Mouse (Mus musculus): ENCODE results near the gene Krt80. TPM values are rescaled to one million over a fixed set of nuclear protein-coding genes. Genes with fewer than 3 reads are reported as not detected.
A peak's percentile ranks its signal among the peaks of the same experiment; 100 is the strongest.

Gene Krt80
- polyA plus RNA-seq, 1 experiment, result 10.1 TPM

DNA sequence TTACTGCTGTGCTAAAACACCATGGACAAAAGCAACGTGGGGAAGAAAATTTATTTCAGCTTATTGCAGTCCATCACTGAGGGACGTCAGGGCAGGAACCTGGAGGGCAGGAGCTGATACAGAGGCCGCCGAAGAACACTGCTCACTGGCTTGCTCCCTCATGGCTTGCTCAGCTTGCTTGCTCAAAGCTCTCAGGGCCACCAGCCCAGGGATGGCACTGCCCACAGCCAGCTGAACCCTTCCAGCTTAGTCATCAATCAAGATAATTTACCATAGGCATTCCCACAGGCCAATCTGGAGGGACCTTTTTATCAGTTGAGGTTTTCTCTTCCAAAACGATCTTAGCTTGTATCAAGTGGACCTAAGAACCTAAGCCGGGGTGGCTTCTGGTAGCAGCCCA, 58.0 kb downstream of the Krt80 start:
- H3ac ChIP-seq (ENCODE audit: control insufficient read depth, insufficient read length, low read depth), result no peak overlapping the region
- peaks cover 5% of the 10 kb centered on the region for H3K27me3 ChIP-seq (ENCODE audit: control insufficient read depth, insufficient read depth, insufficient read length)
- H3K36me3 ChIP-seq (ENCODE audit: control insufficient read depth, insufficient read depth), result no peaks in the 10 kb centered on the region
- H3K79me3 ChIP-seq (ENCODE audit: low read depth), result no peaks in the 10 kb centered on the region
- H3K79me2 ChIP-seq (ENCODE audit: control insufficient read depth, insufficient read depth), result no peaks in the 10 kb centered on the region
- no peak overlapping the region for H3K4me3 ChIP-seq (ENCODE audit: insufficient read depth, poor library complexity, severe bottlenecking)
- TF ChIP-seq USF1 (IDR thresholded peaks at IDR 0.05; ENCODE audit: low read depth) (no peak), MYOD1 (IDR thresholded peaks at IDR 0.05; ENCODE audit: control insufficient read depth, insufficient read length, low read depth) (peak; percentile 26), FOSL1 (IDR thresholded peaks at IDR 0.05; ENCODE audit: insufficient read depth, low read length, poor library complexity, severe bottlenecking) (no peak)

DNA sequence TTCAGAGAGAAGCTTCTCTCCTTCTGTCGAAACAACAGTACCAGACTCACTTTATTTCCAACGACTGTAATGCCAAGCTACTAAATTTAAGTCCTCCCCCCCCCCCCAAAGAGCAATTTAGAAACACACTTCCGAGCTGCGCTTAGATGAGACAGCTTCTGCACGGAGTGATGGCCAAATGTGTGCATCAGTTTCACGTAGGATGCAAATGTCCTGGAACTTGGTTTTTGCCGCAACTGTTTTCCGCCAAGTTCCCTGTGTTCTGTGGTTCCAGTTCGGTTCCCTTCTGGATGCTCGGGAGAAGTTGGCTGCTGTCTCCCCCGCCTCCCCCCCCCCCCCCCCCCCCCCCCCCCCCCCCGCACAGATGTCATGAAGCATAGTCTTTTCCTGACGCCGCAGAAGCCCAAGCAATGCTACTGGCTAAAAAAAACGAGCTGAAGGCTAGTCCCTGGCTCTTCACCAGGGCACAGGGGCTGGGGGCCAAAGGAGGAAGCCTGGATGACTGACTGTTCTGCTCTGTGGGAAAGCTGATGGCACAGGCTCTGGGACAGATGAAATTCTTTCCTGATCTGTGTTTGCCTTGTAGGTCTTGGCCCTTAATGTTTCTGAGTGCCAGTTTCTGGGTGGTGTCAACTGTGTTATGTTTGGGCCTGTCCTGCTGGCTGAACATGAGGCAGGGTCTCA, 58.7 kb downstream of the Krt80 start:
- TF ChIP-seq CTCF (IDR thresholded peaks at IDR 0.05; ENCODE audit: control insufficient read depth, insufficient read depth, insufficient read length) (no peak), CEBPB (IDR thresholded peaks at IDR 0.05; ENCODE audit: low read depth) (no peak), FOSL1 (IDR thresholded peaks at IDR 0.05; ENCODE audit: insufficient read depth, low read length, poor library complexity, severe bottlenecking) (no peak), MYOG (IDR thresholded peaks at IDR 0.05; ENCODE audit: control insufficient read depth, extremely low read depth, insufficient read length) (no peak), MYOD1 (IDR thresholded peaks at IDR 0.05; ENCODE audit: control insufficient read depth, insufficient read length, low read depth) (no peak), USF1 (IDR thresholded peaks at IDR 0.05; ENCODE audit: low read depth) (no peak)
- peaks cover 12% of the 10 kb centered on the region for H3K27me3 ChIP-seq (ENCODE audit: control insufficient read depth, insufficient read depth, insufficient read length)

DNA sequence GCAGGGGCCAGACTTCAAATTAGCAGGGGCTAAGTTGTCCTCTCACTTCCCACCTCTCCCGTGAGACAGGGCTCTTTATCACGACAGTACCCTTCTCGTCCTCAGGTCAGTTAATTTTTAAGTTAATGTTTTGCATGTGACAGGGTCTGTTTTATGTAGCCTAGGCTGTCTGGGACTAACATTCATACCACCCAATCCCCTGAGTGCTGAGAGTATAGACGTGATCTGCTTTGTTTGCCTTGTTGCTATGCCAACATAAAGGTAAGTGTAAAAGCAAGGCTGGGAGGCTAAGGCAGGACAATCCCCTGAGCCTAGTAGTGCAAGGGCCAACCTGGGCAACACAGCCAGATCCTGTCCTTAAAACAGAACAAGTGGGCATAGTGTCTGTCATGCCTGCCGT, 60.5 kb downstream of the Krt80 start:
- TF ChIP-seq CEBPB (IDR thresholded peaks at IDR 0.05; ENCODE audit: low read depth), result no peak
- no peak for TF ChIP-seq MAX (IDR thresholded peaks at IDR 0.05)
- TF ChIP-seq FOSL1 (IDR thresholded peaks at IDR 0.05; ENCODE audit: insufficient read depth, low read length, poor library complexity, severe bottlenecking), result no peak
- TF ChIP-seq CTCF (IDR thresholded peaks at IDR 0.05; ENCODE audit: control insufficient read depth, insufficient read depth, insufficient read length), result no peak
- no peak for TF ChIP-seq MYOD1 (IDR thresholded peaks at IDR 0.05; ENCODE audit: control insufficient read depth, insufficient read length, low read depth)
- no peak for TF ChIP-seq MYOG (IDR thresholded peaks at IDR 0.05; ENCODE audit: control insufficient read depth, extremely low read depth, insufficient read length)
- Histone ChIP-seq H3K27me3 (ENCODE audit: control insufficient read depth, insufficient read depth, insufficient read length) (peaks cover 12% of the 10 kb centered on the region), H3K4me3 (ENCODE audit: insufficient read depth, poor library complexity, severe bottlenecking) (no peak overlapping the region), H3K79me2 (ENCODE audit: control insufficient read depth, insufficient read depth) (no peaks in the 10 kb centered on the region), H3K79me3 (ENCODE audit: low read depth) (no peaks in the 10 kb centered on the region), H3ac (ENCODE audit: control insufficient read depth, insufficient read length, low read depth) (no peak overlapping the region), H3K36me3 (ENCODE audit: control insufficient read depth, insufficient read depth) (no peaks in the 10 kb centered on the region)

More for the DNA sequence above, 58.7 kb downstream of the Krt80 start:
- no peaks in the 10 kb centered on the region for H3K36me3 ChIP-seq (ENCODE audit: control insufficient read depth, insufficient read depth)
- no peak overlapping the region for H3ac ChIP-seq (ENCODE audit: control insufficient read depth, insufficient read length, low read depth)
- no peaks in the 10 kb centered on the region for H3K79me2 ChIP-seq (ENCODE audit: control insufficient read depth, insufficient read depth)
- no peak overlapping the region for H3K4me3 ChIP-seq (ENCODE audit: insufficient read depth, poor library complexity, severe bottlenecking)
- H3K79me3 ChIP-seq (ENCODE audit: low read depth), result no peaks in the 10 kb centered on the region

DNA sequence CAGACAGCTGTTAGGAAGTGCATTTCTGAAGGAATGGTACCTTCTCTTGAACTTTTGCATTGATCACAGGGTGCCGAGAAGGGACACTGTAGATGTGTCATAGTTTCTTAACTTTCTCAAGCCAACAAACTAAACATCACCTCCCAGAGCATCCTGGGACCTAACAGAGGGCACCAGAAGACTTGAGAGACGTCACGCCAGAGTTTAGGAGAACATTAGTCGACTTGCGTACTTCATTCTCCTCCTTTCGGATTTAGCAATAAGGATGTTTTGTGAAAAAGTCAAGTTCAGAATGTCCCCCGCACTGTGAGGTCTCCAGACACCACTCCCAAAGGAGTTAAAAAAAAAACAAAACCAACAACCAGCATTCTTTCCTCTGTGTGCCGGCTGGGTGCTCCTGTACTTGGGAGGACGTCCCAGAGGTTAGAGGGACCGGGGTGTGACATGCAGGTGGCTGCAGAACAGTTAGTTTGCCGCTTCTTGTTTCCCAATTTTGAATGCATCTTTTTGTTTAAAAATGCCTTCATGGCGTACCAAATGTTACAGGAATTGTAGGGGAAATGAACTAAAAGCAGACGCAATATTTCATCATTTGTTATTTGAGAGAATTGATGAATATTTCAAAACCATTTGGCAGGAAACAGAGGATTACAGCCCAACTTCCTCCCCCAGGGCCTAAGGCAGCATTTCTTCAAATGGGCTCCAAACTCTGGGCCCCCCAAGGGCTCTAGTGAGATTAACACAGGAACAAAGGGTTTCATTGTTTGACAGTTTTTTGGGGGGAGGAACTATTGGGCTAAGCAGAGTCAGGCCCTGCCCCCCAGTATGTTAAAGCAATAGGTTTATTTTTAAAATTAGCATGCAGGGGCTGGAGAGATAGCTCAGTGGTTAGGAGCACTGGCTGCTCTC, 61.3 kb downstream of the Krt80 start:
- no peak for TF ChIP-seq MYOG (IDR thresholded peaks at IDR 0.05; ENCODE audit: control insufficient read depth, extremely low read depth, insufficient read length)
- no peak for TF ChIP-seq CEBPB (IDR thresholded peaks at IDR 0.05; ENCODE audit: low read depth)
- no peak for TF ChIP-seq MAX (IDR thresholded peaks at IDR 0.05)
- TF ChIP-seq MYOD1 (IDR thresholded peaks at IDR 0.05; ENCODE audit: control insufficient read depth, insufficient read length, low read depth), result no peak
- TF ChIP-seq FOSL1 (IDR thresholded peaks at IDR 0.05; ENCODE audit: insufficient read depth, low read length, poor library complexity, severe bottlenecking), result no peak
- no peak for TF ChIP-seq USF1 (IDR thresholded peaks at IDR 0.05; ENCODE audit: low read depth)
- no peaks in the 10 kb centered on the region for H3K79me3 ChIP-seq (ENCODE audit: low read depth)
- H3K36me3 ChIP-seq (ENCODE audit: control insufficient read depth, insufficient read depth), result no peaks in the 10 kb centered on the region
- H3ac ChIP-seq (ENCODE audit: control insufficient read depth, insufficient read length, low read depth), result no peak overlapping the region
- peaks cover 12% of the 10 kb centered on the region for H3K27me3 ChIP-seq (ENCODE audit: control insufficient read depth, insufficient read depth, insufficient read length)
- H3K79me2 ChIP-seq (ENCODE audit: control insufficient read depth, insufficient read depth), result no peaks in the 10 kb centered on the region
- H3K4me3 ChIP-seq (ENCODE audit: insufficient read depth, poor library complexity, severe bottlenecking), result no peak overlapping the region

DNA sequence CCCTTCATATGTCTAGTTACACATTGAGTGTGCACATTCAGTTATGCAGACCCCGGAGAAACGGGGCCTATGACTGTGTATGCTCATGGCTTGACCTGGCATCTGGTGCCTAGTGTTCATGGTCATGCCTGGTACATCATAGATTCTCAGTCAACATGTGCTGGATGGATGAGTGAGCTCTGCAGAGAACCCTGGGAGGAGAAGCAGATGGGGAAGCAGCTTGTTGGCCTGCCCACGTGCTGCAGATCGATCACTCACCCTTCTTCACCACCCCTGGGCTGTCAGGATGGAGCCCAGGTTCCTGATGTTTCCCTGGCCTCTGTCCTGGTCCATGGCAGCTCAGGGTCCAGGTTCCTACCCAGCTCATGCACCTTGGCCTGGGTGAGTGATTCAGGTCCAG, 63.5 kb downstream of the Krt80 start:
- Histone ChIP-seq H3K36me3 (ENCODE audit: control insufficient read depth, insufficient read depth) (no peaks in the 10 kb centered on the region), H3K79me2 (ENCODE audit: control insufficient read depth, insufficient read depth) (no peaks in the 10 kb centered on the region), H3K79me3 (ENCODE audit: low read depth) (no peaks in the 10 kb centered on the region), H3ac (ENCODE audit: control insufficient read depth, insufficient read length, low read depth) (no peak overlapping the region), H3K4me3 (ENCODE audit: insufficient read depth, poor library complexity, severe bottlenecking) (no peak overlapping the region), H3K27me3 (ENCODE audit: control insufficient read depth, insufficient read depth, insufficient read length) (peaks cover 12% of the 10 kb centered on the region)
- TF ChIP-seq FOSL1 (IDR thresholded peaks at IDR 0.05; ENCODE audit: insufficient read depth, low read length, poor library complexity, severe bottlenecking) (no peak), MYOG (IDR thresholded peaks at IDR 0.05; ENCODE audit: control insufficient read depth, extremely low read depth, insufficient read length) (no peak), MYOD1 (IDR thresholded peaks at IDR 0.05; ENCODE audit: control insufficient read depth, insufficient read length, low read depth) (no peak), USF1 (IDR thresholded peaks at IDR 0.05; ENCODE audit: low read depth) (no peak), CEBPB (IDR thresholded peaks at IDR 0.05; ENCODE audit: low read depth) (no peak), CTCF (IDR thresholded peaks at IDR 0.05; ENCODE audit: control insufficient read depth, insufficient read depth, insufficient read length) (no peak), MAX (IDR thresholded peaks at IDR 0.05) (no peak)

Data from C2C12 (cell line).